Mouse (Mus musculus) lung, adult 2 months (tissue): Measurements from ENCODE around the gene Gm973.

ENCODE experiments used
- CTCF ChIP-seq: fragments of 200-500 bp; IDR thresholded peaks from 2 replicates; pipeline ENCODE4 v1.5.1; 2011; ENCODE audit warnings: mild to moderate bottlenecking, low read length, control low read depth; ENCODE audit not compliant: insufficient read depth
- POLR2A ChIP-seq: fragments of 200-500 bp; IDR thresholded peaks from 2 replicates; pipeline ENCODE4 v1.6.1; 2011; ENCODE audit warnings: low read depth, mild to moderate bottlenecking, control low read depth, low read length, borderline replicate concordance; ENCODE audit errors: extremely low read depth

GRCm38 (mm10) chr1:59522456-59522855 lies 6.4 kb downstream of the Gm973 start:
- TF ChIP-seq CTCF, result no peak
- TF ChIP-seq POLR2A, result no peak
